Mouse (Mus musculus): ENCODE data around the gene Trappc1. TPM values are rescaled to one million over a fixed set of nuclear protein-coding genes. Genes with fewer than 3 reads are reported as not detected.

The Trappc1 gene
- polyA plus RNA-seq, 1 experiment from 2014 or later: 172 TPM

DNA sequence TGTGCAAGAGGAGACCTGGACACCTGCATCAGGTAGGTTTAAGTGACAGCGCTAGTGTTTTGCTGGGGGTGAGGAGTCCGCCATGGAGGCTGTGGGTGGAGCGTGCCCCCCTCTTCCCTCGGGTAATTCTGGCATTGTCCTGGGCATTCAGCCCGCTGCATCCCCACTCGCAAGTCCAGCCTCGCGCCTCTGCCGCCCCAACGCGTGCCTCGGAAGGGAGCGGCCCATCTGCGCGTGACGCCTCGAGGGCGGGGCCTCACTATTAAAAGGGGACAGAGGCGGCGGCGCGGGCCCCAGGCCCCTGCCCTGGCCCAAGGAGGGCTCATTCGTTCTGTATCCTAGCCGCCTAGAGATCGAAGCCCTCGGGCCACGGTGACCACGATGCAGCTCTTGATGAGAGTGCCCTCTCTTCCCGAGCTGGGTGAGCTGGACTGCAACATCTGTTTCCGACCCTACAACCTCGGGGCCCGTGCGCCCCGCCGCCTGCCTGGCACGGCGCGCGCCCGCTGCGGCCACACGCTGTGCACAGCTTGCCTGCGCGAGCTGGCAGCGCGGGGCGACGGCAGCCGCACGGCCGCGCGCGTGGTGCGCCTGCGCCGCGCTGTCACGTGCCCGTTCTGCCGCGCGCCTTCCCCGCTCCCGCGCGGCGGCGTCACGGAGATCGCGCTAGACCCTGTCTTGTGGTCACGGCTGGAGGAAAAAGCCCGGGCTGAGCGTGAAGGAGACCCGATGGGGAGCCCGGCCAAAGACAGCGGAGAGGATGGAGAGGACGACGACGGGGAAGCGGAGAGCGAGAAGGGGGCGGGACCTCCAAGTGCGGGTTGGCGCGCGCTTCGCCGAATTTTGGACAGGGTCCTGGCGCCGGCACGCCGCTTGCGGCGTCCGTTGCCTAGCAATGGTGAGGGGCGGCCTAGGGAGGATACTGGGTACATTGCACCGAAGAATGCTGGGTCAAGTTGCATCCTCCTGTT, 16.7 kb downstream of the Trappc1 start, which contains the start of gene Rnf227:
Rnf227 (plus strand) TSS at position 301 of the 971 bp plus-strand sequence.
- peak within 1 kb of the TSS; percentile 66 for H3K4me3 ChIP-seq (ENCODE audit: low read length)
- H3K4me1 ChIP-seq (ENCODE audit: insufficient read depth, low read length): peaks cover 16% of the 10 kb centered on the region
- peak within 1 kb of the TSS; percentile 80 for H3K9ac ChIP-seq (replicated peaks; ENCODE audit: low read length)
- peak; percentile 86 for ATAC-seq (ENCODE audit: low FRiP score, low TSS enrichment)
- 2% methylated on average over 90 of the region's 99 CpGs for WGBS
- H3K27ac ChIP-seq (ENCODE audit: low read length): peak within 1 kb of the TSS; percentile 72
- peaks cover 4% of the 10 kb centered on the region; the same call in 1 of the 2 replicates for H3K9me3 ChIP-seq (ENCODE audit: low read length)
- H3K4me2 ChIP-seq (replicated peaks; ENCODE audit: low read depth, low read length): peak within 1 kb of the TSS; percentile 90
- 0 out of 2 replicates have a peak, but pooled peaks cover 7% of the 10 kb centered on the region for H3K27me3 ChIP-seq (ENCODE audit: insufficient read depth, low read length)
- peaks cover 25% of the 10 kb centered on the region for H3K36me3 ChIP-seq (ENCODE audit: insufficient read depth, low read length)

- Histone ChIP-seq H3K36me3 (ENCODE audit: insufficient read depth, low read length) (peaks cover 79% of the 10 kb centered on the region), H3K27me3 (ENCODE audit: insufficient read depth, low read length) (no peaks in the 10 kb centered on the region), H3K27ac (ENCODE audit: low read length) (no peak overlapping the region), H3K9ac (replicated peaks; ENCODE audit: low read length) (no peak overlapping the region), H3K4me1 (ENCODE audit: insufficient read depth, low read length) (peaks cover 2% of the 10 kb centered on the region), H3K4me3 (ENCODE audit: low read length) (no peak overlapping the region), H3K4me2 (replicated peaks; ENCODE audit: low read depth, low read length) (no peak overlapping the region), H3K9me3 (ENCODE audit: low read length) (no peaks in the 10 kb centered on the region)
- no peak; the same call in 1 of the 2 replicates for ATAC-seq (ENCODE audit: low FRiP score, low TSS enrichment)
- 85% methylated on average over 23 of the region's 26 CpGs for WGBS
These were observed 22.7 kb downstream of the Trappc1 start for GRCm38 (mm10) chr11:69346441-69346840.

DNA sequence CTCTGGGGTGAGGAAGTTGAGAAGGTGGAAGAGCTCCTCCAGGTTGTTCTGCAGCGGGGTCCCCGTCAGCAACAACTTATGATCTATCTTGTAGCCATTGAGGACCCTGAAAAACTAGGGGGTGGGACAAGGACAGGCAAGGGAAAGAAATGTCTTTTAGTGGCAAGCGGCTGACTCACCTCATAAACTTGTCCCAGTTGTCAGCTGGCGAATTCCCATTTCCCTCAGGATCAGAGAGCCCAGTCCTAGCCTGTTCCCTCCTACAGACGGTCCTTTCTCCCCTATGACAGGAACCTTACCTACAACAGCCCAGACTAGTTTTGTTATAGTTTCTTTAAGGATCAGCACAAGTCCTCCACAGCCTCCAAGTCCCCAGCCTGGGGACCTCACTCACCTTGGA, 32.8 kb downstream of the Trappc1 start:
- H3K36me3 ChIP-seq (ENCODE audit: insufficient read depth, low read length): peaks cover 92% of the 10 kb centered on the region
- ATAC-seq (ENCODE audit: low FRiP score, low TSS enrichment): no peak
- H3K9ac ChIP-seq (replicated peaks; ENCODE audit: low read length): no peak overlapping the region
- no peaks in the 10 kb centered on the region for H3K27me3 ChIP-seq (ENCODE audit: insufficient read depth, low read length)
- no peaks in the 10 kb centered on the region for H3K9me3 ChIP-seq (ENCODE audit: low read length)
- H3K27ac ChIP-seq (ENCODE audit: low read length): no peak overlapping the region
- H3K4me1 ChIP-seq (ENCODE audit: insufficient read depth, low read length): no peaks in the 10 kb centered on the region
- WGBS: 73% methylated on average over 5 of the region's 5 CpGs
- no peak overlapping the region for H3K4me3 ChIP-seq (ENCODE audit: low read length)
- no peak overlapping the region for H3K4me2 ChIP-seq (replicated peaks; ENCODE audit: low read depth, low read length)

GRCm38 (mm10) chr11:69357690-69358089, 33.9 kb downstream of the Trappc1 start:
- no peak overlapping the region for H3K4me2 ChIP-seq (replicated peaks; ENCODE audit: low read depth, low read length)
- H3K4me3 ChIP-seq (ENCODE audit: low read length): no peak overlapping the region
- no peaks in the 10 kb centered on the region for H3K9me3 ChIP-seq (ENCODE audit: low read length)
- ATAC-seq (ENCODE audit: low FRiP score, low TSS enrichment): no peak
- H3K4me1 ChIP-seq (ENCODE audit: insufficient read depth, low read length): 0 out of 2 replicates have a peak, but pooled peaks cover 3% of the 10 kb centered on the region
- no peak overlapping the region for H3K27ac ChIP-seq (ENCODE audit: low read length)
- H3K9ac ChIP-seq (replicated peaks; ENCODE audit: low read length): no peak overlapping the region
- H3K27me3 ChIP-seq (ENCODE audit: insufficient read depth, low read length): no peaks in the 10 kb centered on the region
- peaks cover 91% of the 10 kb centered on the region for H3K36me3 ChIP-seq (ENCODE audit: insufficient read depth, low read length)
- 73% methylated on average over 12 of the region's 12 CpGs for WGBS

DNA sequence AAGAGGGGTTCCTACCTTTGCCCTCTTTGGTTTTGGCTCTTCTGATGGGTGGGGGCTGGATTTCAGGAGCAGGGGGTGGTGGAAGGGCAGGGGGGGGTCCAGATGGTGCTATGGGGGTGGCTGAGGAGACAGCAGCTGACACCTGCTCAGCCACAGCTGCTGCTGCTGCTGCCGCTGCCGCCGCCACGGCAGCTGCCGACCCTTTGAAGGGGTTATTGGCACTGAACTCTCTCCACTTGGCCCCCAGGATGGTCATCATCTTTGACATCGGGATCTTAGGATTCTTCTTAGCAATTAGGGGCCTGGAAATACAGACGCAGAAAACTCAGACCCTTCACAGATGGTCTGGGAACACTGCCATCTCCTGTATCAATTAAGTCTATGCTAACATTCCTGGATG, 38.2 kb downstream of the Trappc1 start:
- Histone ChIP-seq H3K9me3 (ENCODE audit: low read length) (no peaks in the 10 kb centered on the region), H3K36me3 (ENCODE audit: insufficient read depth, low read length) (peaks cover 63% of the 10 kb centered on the region), H3K27ac (ENCODE audit: low read length) (no peak overlapping the region), H3K9ac (replicated peaks; ENCODE audit: low read length) (0 out of 2 replicates have a peak overlapping the region, but pooled peaks have one; percentile 16), H3K4me3 (ENCODE audit: low read length) (no peak overlapping the region), H3K4me1 (ENCODE audit: insufficient read depth, low read length) (peaks cover 31% of the 10 kb centered on the region), H3K27me3 (ENCODE audit: insufficient read depth, low read length) (no peaks in the 10 kb centered on the region), H3K4me2 (replicated peaks; ENCODE audit: low read depth, low read length) (no peak overlapping the region)
- 56% methylated on average over 7 of the region's 7 CpGs for WGBS
- ATAC-seq (ENCODE audit: low FRiP score, low TSS enrichment): no peak

- Histone ChIP-seq H3K27ac (ENCODE audit: low read length) (no peak overlapping the region), H3K9me3 (ENCODE audit: low read length) (no peaks in the 10 kb centered on the region), H3K4me2 (replicated peaks; ENCODE audit: low read depth, low read length) (no peak overlapping the region), H3K9ac (replicated peaks; ENCODE audit: low read length) (no peak overlapping the region), H3K4me1 (ENCODE audit: insufficient read depth, low read length) (peaks cover 35% of the 10 kb centered on the region), H3K4me3 (ENCODE audit: low read length) (no peak overlapping the region), H3K36me3 (ENCODE audit: insufficient read depth, low read length) (peaks cover 58% of the 10 kb centered on the region), H3K27me3 (ENCODE audit: insufficient read depth, low read length) (no peaks in the 10 kb centered on the region)
- 70% methylated on average over 2 of the region's 2 CpGs for WGBS
- ATAC-seq (ENCODE audit: low FRiP score, low TSS enrichment): no peak
These were observed 38.7 kb downstream of the Trappc1 start for GRCm38 (mm10) chr11:69362479-69362878.

DNA sequence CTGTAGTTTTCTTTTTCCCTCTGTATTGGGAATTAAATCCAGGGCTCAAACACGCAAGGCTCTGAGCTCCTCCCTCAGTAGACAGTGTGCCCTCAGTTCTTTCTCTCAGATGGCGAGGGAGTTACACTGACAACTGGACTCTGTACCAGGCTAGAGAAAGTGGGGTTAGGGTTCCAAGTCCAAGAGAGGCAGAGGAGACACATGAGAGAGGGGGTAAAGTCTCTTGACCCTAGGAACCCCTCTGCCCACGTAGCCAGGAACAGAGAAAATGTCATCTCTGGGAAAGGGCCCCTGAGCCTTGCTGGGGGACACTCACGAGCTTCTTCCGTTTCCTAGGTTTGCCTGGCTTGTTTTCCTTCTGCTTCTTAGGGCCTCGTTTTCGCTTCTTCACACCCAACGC, 40.6 kb downstream of the Trappc1 start:
- H3K27ac ChIP-seq (ENCODE audit: low read length): peak overlapping the region; percentile 100
- no peak for ATAC-seq (ENCODE audit: low FRiP score, low TSS enrichment)
- H3K36me3 ChIP-seq (ENCODE audit: insufficient read depth, low read length): peaks cover 40% of the 10 kb centered on the region
- no peaks in the 10 kb centered on the region for H3K27me3 ChIP-seq (ENCODE audit: insufficient read depth, low read length)
- WGBS: 38% methylated on average over 8 of the region's 8 CpGs
- H3K4me1 ChIP-seq (ENCODE audit: insufficient read depth, low read length): peaks cover 39% of the 10 kb centered on the region
- H3K4me3 ChIP-seq (ENCODE audit: low read length): peak overlapping the region; percentile 88
- H3K4me2 ChIP-seq (replicated peaks; ENCODE audit: low read depth, low read length): peak overlapping the region; percentile 76
- peak overlapping the region; percentile 81; the same call in 1 of the 2 replicates for H3K9ac ChIP-seq (replicated peaks; ENCODE audit: low read length)
- no peaks in the 10 kb centered on the region for H3K9me3 ChIP-seq (ENCODE audit: low read length)

GRCm38 (mm10) chr11:69364910-69365309, 41.1 kb downstream of the Trappc1 start:
- Histone ChIP-seq H3K9ac (replicated peaks; ENCODE audit: low read length) (peak overlapping the region; percentile 81), H3K9me3 (ENCODE audit: low read length) (no peaks in the 10 kb centered on the region), H3K4me1 (ENCODE audit: insufficient read depth, low read length) (peaks cover 42% of the 10 kb centered on the region), H3K27me3 (ENCODE audit: insufficient read depth, low read length) (no peaks in the 10 kb centered on the region), H3K36me3 (ENCODE audit: insufficient read depth, low read length) (peaks cover 35% of the 10 kb centered on the region), H3K27ac (ENCODE audit: low read length) (peak overlapping the region; percentile 100), H3K4me2 (replicated peaks; ENCODE audit: low read depth, low read length) (peak overlapping the region; percentile 76), H3K4me3 (ENCODE audit: low read length) (peak overlapping the region; percentile 88)
- ATAC-seq (ENCODE audit: low FRiP score, low TSS enrichment): peak; percentile 71
- 0% methylated on average over 6 of the region's 6 CpGs for WGBS

DNA sequence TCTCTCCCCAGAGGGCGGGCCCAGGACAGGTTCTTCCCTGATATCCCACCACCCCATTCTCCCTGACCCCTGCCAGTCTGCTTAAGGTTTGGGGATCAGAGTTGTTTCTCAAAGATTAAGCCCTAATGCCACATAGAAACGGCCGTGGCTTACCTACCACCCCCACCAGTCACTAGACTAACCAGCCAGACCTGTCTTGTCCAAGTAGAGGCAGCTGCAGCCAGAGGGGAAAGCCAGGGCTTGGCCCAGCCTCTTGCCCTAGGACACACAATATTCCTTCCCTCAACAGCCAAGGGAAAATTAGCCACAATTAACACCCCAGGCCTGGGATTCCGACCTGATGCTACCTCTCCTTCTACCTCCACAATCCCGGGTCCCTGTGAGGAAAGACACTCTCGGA, 41.9 kb downstream of the Trappc1 start:
- Histone ChIP-seq H3K27me3 (ENCODE audit: insufficient read depth, low read length) (no peaks in the 10 kb centered on the region), H3K9me3 (ENCODE audit: low read length) (no peaks in the 10 kb centered on the region), H3K36me3 (ENCODE audit: insufficient read depth, low read length) (peaks cover 27% of the 10 kb centered on the region), H3K4me1 (ENCODE audit: insufficient read depth, low read length) (peaks cover 46% of the 10 kb centered on the region), H3K4me3 (ENCODE audit: low read length) (peak overlapping the region; percentile 88), H3K4me2 (replicated peaks; ENCODE audit: low read depth, low read length) (peak overlapping the region; percentile 76), H3K9ac (replicated peaks; ENCODE audit: low read length) (peak overlapping the region; percentile 81), H3K27ac (ENCODE audit: low read length) (peak overlapping the region; percentile 100)
- WGBS: 16% methylated on average over 6 of the region's 6 CpGs
- ATAC-seq (ENCODE audit: low FRiP score, low TSS enrichment): no peak
